ENCODE assay signal across 10 mouse cellular contexts in genomic region chr9:70269349-70269748, GRCm38 (mm10).
DNase-seq lines count a peak whose midpoint lies in the region; ATAC-seq and TF ChIP-seq lines count a peak whose summit lies in the region.
"Had no signal": no experiment of that assay in that cellular context is flagged by ENCODE, and none has a peak within 500 bp of the region (broad histone marks: within the 10 kb centered on the region; RNA-seq: fewer than 3 reads in every experiment).

No protein-coding gene starts in this region.

- H3K27ac ChIP-seq in kidney, embryonic 16.5 days (ENCODE audit: low read length) = peak overlapping the region; percentile 48; the same call in 1 of the 2 replicates
- H3K27ac ChIP-seq in limb, embryonic 14.5 days (replicated peaks; ENCODE audit: low read depth, low read length) = peak overlapping the region; percentile 61; the same call in 1 of the 2 replicates
- H3K27ac ChIP-seq: macrophage had no signal

- TF ChIP-seq POLR2A in brain, embryonic 14.5 days (IDR thresholded peaks at IDR 0.05; ENCODE audit: borderline replicate concordance, extremely low read depth, insufficient read depth, insufficient read length, poor library complexity, severe bottlenecking) = no peak
- TF ChIP-seq POLR2A in limb, embryonic 14.5 days (IDR thresholded peaks at IDR 0.05; ENCODE audit: borderline replicate concordance, extremely low read depth, insufficient read depth, insufficient read length) = no peak

- no peak overlapping the region for H3K4me3 ChIP-seq in kidney, embryonic 16.5 days (ENCODE audit: low read length)
- no peak overlapping the region for H3K4me3 ChIP-seq in limb, embryonic 14.5 days (replicated peaks; ENCODE audit: low read length)

- H3K9me3 ChIP-seq in kidney, embryonic 16.5 days (ENCODE audit: low read length) = no peaks in the 10 kb centered on the region
- H3K9me3 ChIP-seq in limb, embryonic 14.5 days (ENCODE audit: control insufficient read depth, low read length) = no peaks in the 10 kb centered on the region

- 0 out of 2 replicates have a peak, but pooled peaks have one; percentile 46 for ATAC-seq in kidney, embryonic 16.5 days (ENCODE audit: low FRiP score, low TSS enrichment)
- ATAC-seq in limb, embryonic 14.5 days (ENCODE audit: low FRiP score, low read depth) = no peak
- ATAC-seq: Patski had no signal

- 0 out of 2 replicates have a peak, but pooled peaks cover 4% of the 10 kb centered on the region for H3K4me1 ChIP-seq in kidney, embryonic 16.5 days (ENCODE audit: insufficient read depth, low read length)
- no peaks in the 10 kb centered on the region for H3K4me1 ChIP-seq in limb, embryonic 14.5 days (ENCODE audit: control insufficient read depth, insufficient read depth, low read length)

- DNase-seq in cerebellum, adult 9-11 months = peak; percentile 7
- no peak for DNase-seq in cerebellum, adult 11 months
- no peak for DNase-seq in kidney, adult 11 months
- peak; percentile 66 for DNase-seq in brain, embryonic 14.5 days (ENCODE audit: low read depth)
- DNase-seq in limb, embryonic 14.5 days (ENCODE audit: low spot score) = no peak
- no peak for DNase-seq in adrenal gland, adult 8-10 months
- no peak for DNase-seq in frontal cortex, postnatal 10 days (ENCODE audit: low spot score in 2 of 2)

- H3K27me3 ChIP-seq in kidney, embryonic 16.5 days (ENCODE audit: insufficient read depth, low read length) = no peaks in the 10 kb centered on the region
- H3K27me3 ChIP-seq in limb, embryonic 14.5 days (ENCODE audit: control insufficient read depth, insufficient read depth, low read length) = no peaks in the 10 kb centered on the region
- H3K27me3 ChIP-seq: Patski had no signal

- TF ChIP-seq CTCF in brain, embryonic 14.5 days (IDR thresholded peaks at IDR 0.05; ENCODE audit: borderline replicate concordance, extremely low read depth, insufficient read depth, insufficient read length) = no peak

- H3K4me2 ChIP-seq in kidney, embryonic 16.5 days (replicated peaks; ENCODE audit: low read depth, low read length) = no peak overlapping the region
- H3K4me2 ChIP-seq in limb, embryonic 14.5 days (replicated peaks; ENCODE audit: low read depth, low read length, severe bottlenecking) = no peak overlapping the region

- WGBS in kidney, embryonic 16.5 days = 75% methylated on average over 10 of the region's 10 CpGs
- 61% methylated on average over 10 of the region's 10 CpGs for WGBS in limb, embryonic 14.5 days

- no peak overlapping the region for H3K9ac ChIP-seq in kidney, embryonic 16.5 days (replicated peaks; ENCODE audit: low read length)
- H3K9ac ChIP-seq in limb, embryonic 14.5 days (ENCODE audit: low read depth, low read length, severe bottlenecking) = no peak overlapping the region

- H3K36me3 ChIP-seq in kidney, embryonic 16.5 days (ENCODE audit: insufficient read depth, low read length) = no peaks in the 10 kb centered on the region
- H3K36me3 ChIP-seq in limb, embryonic 14.5 days (ENCODE audit: control insufficient read depth, insufficient read depth, low read length) = 0 out of 2 replicates have a peak, but pooled peaks cover 3% of the 10 kb centered on the region

Comparison
In these comparisons a context has a peak if more than half of its experiments do, and no peak if none do; other contexts are left out.
1. DNase-seq: peak in cerebellum, adult 9-11 months (single experiment) and brain, embryonic 14.5 days (single experiment); none in cerebellum, adult 11 months (single experiment), kidney, adult 11 months (single experiment), limb, embryonic 14.5 days (single experiment), adrenal gland, adult 8-10 months (single experiment) and frontal cortex, postnatal 10 days (0 of 2).